Mouse (Mus musculus): ENCODE measurements around the gene Ndufc2. TPM values are rescaled to one million over a fixed set of nuclear protein-coding genes. Genes with fewer than 3 reads are reported as not detected.

The Ndufc2 gene
- polyA plus RNA-seq, 1 experiment = 15.6 TPM

DNA sequence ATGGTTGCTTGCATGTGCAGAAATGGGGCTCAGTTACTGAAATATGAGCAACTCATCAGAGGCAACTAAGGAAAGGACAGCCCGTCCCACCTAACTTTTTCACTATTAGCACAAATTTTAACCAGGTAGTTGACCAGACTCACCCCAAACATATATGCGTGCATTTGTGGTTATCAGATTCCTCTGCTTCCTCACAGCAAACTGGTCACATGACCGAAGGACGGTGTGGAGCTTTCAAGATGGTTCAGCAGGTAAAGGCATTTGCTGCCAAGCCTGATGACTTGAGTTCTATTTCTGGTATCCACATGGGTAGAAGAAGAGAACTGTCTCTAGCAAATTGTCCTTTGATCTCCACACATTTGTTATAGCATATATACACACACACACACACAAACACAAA, 41.5 kb upstream of the Ndufc2 start:
- Histone ChIP-seq H3K9me3 (ENCODE audit: control insufficient read depth, low read length) (0 out of 2 replicates have a peak, but pooled peaks cover 2% of the 10 kb centered on the region), H3K36me3 (ENCODE audit: control insufficient read depth) (no peaks in the 10 kb centered on the region), H3K4me3 (replicated peaks) (no peak overlapping the region), H3K4me1 (ENCODE audit: control insufficient read depth) (peaks cover 2% of the 10 kb centered on the region; the same call in 1 of the 2 replicates), H3K27me3 (ENCODE audit: control insufficient read depth) (peaks cover 27% of the 10 kb centered on the region)
- TF ChIP-seq TAL1 (IDR thresholded peaks at IDR 0.05; ENCODE audit: low read length) = no peak

DNA sequence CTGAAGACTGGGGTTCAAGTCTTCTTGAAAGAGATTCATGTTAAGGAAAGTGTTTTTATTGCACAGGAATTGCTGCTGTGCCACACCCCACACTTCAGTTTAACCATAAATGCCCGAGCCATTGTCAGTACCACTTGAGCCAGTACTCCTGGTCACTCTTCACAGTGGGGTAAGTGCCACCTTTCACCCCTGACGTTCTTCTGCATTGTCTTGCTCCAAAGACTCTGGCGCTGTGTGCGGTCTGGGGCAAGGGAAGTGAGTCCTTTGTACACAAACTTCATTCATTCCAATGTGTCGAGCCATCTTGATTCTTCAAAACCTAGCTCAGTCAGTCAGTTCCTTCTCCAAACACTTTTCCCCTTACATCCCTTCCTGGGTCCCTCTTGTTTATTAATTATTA, 39.6 kb upstream of the Ndufc2 start:
- Histone ChIP-seq H3K4me1 (ENCODE audit: control insufficient read depth) (peaks cover 2% of the 10 kb centered on the region; the same call in 1 of the 2 replicates), H3K36me3 (ENCODE audit: control insufficient read depth) (no peaks in the 10 kb centered on the region), H3K9me3 (ENCODE audit: control insufficient read depth, low read length) (0 out of 2 replicates have a peak, but pooled peaks cover 2% of the 10 kb centered on the region), H3K27me3 (ENCODE audit: control insufficient read depth) (peaks cover 43% of the 10 kb centered on the region), H3K4me3 (replicated peaks) (no peak overlapping the region)
- TF ChIP-seq GATA1 (IDR thresholded peaks at IDR 0.05; ENCODE audit: low read length) = no peak
- no peak for TF ChIP-seq TAL1 (IDR thresholded peaks at IDR 0.05; ENCODE audit: low read length)

DNA sequence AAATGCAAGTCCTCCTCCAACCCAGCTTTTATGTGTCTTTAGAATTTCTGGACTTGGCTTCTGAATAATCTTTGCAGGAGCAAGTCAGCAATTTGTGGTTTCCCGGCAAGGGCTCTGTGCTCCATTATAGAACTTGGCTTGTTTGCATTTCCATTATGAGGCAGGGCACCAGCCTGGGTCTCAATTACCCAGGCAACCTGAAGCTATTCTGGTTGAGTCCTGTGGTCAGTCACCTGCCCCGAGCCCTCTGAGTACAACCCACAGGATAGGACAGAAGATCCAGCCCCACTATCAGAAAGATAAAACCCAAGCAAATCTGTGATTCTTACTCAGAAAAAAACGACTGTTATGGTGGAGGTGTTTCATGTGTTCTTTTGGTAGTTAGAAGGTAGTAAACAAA, 38.8 kb upstream of the Ndufc2 start:
- peaks cover 49% of the 10 kb centered on the region for H3K27me3 ChIP-seq (ENCODE audit: control insufficient read depth)
- H3K4me1 ChIP-seq (ENCODE audit: control insufficient read depth) = peaks cover 2% of the 10 kb centered on the region; the same call in 1 of the 2 replicates
- no peaks in the 10 kb centered on the region for H3K36me3 ChIP-seq (ENCODE audit: control insufficient read depth)
- H3K9me3 ChIP-seq (ENCODE audit: control insufficient read depth, low read length) = 0 out of 2 replicates have a peak, but pooled peaks cover 2% of the 10 kb centered on the region
- no peak overlapping the region for H3K4me3 ChIP-seq (replicated peaks)
- TF ChIP-seq GATA1 (IDR thresholded peaks at IDR 0.05; ENCODE audit: low read length) (no peak), TAL1 (IDR thresholded peaks at IDR 0.05; ENCODE audit: low read length) (no peak)

DNA sequence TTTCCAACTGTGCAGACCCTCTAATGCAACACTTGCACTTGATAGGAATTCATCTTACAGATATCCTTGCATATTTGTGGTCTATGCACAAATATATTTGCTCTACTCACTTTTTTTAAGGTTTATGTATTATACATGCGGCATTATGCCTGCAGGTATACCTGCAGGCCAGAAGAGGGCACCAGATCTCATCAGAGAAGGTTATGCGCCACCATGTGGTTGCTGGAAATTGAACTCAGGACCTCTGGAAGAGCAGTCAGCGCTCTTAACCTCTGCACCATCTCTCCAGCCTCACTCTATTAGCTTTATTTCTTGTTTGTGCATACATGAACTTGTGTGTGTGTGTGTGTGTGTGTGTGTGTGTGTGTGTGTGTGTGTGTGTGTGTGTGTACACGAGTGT, 38.3 kb upstream of the Ndufc2 start:
- H3K9me3 ChIP-seq (ENCODE audit: control insufficient read depth, low read length) = 0 out of 2 replicates have a peak, but pooled peaks cover 2% of the 10 kb centered on the region
- H3K4me1 ChIP-seq (ENCODE audit: control insufficient read depth) = peaks cover 2% of the 10 kb centered on the region; the same call in 1 of the 2 replicates
- H3K36me3 ChIP-seq (ENCODE audit: control insufficient read depth) = no peaks in the 10 kb centered on the region
- peaks cover 49% of the 10 kb centered on the region for H3K27me3 ChIP-seq (ENCODE audit: control insufficient read depth)
- no peak overlapping the region for H3K4me3 ChIP-seq (replicated peaks)
- TF ChIP-seq GATA1 (IDR thresholded peaks at IDR 0.05; ENCODE audit: low read length) = no peak
- no peak for TF ChIP-seq TAL1 (IDR thresholded peaks at IDR 0.05; ENCODE audit: low read length)

DNA sequence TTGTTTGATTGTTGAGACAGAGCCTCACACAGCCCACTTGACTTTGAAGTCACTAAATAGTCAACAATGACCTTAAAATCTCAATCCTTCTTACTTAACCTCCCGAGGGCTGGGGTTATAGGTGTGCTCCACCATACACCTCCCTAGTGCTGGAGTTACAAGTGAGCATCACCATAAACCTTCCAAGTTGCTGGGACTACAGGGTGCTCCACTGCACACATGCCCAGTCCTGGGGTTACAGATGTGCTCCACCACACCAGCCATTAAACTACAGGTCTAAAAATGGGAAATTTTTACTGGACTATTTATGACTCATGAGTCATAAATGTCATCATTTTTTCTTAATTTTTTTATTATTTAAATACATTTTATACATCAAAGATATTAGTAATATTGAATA, 33.9 kb upstream of the Ndufc2 start:
- TF ChIP-seq TAL1 (IDR thresholded peaks at IDR 0.05; ENCODE audit: low read length) (no peak), GATA1 (IDR thresholded peaks at IDR 0.05; ENCODE audit: low read length) (no peak)
- peaks cover 54% of the 10 kb centered on the region for H3K27me3 ChIP-seq (ENCODE audit: control insufficient read depth)
- no peaks in the 10 kb centered on the region for H3K36me3 ChIP-seq (ENCODE audit: control insufficient read depth)
- H3K4me1 ChIP-seq (ENCODE audit: control insufficient read depth) = peaks cover 4% of the 10 kb centered on the region
- 0 out of 2 replicates have a peak, but pooled peaks cover 2% of the 10 kb centered on the region for H3K9me3 ChIP-seq (ENCODE audit: control insufficient read depth, low read length)
- H3K4me3 ChIP-seq (replicated peaks) = no peak overlapping the region

DNA sequence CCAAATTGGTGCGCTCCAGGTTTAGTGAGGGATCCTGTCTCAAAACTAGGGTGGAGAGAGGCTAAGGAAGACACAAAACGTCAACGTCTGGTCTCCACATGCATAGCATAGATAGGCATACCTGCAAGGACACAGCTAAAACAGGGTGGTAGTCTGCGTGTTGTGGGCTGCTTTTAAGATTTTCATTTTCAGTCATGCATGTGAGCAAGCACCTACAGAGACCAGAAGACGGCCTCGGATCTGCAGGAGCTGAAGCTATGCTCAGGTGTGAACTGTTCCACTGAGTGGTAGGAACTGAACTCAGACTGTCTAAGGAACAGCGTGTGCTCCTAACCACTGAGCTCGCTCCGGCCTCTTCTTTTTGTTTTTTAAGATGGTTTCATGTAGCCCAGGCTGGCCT, 24.7 kb upstream of the Ndufc2 start:
- no peak overlapping the region for H3K4me3 ChIP-seq (replicated peaks)
- TF ChIP-seq GATA1 (IDR thresholded peaks at IDR 0.05; ENCODE audit: low read length) = no peak
- no peak for TF ChIP-seq TAL1 (IDR thresholded peaks at IDR 0.05; ENCODE audit: low read length)
- H3K9me3 ChIP-seq (ENCODE audit: control insufficient read depth, low read length) = no peaks in the 10 kb centered on the region
- H3K36me3 ChIP-seq (ENCODE audit: control insufficient read depth) = peaks cover 51% of the 10 kb centered on the region
- no peaks in the 10 kb centered on the region for H3K27me3 ChIP-seq (ENCODE audit: control insufficient read depth)
- H3K4me1 ChIP-seq (ENCODE audit: control insufficient read depth) = peaks cover 22% of the 10 kb centered on the region

DNA sequence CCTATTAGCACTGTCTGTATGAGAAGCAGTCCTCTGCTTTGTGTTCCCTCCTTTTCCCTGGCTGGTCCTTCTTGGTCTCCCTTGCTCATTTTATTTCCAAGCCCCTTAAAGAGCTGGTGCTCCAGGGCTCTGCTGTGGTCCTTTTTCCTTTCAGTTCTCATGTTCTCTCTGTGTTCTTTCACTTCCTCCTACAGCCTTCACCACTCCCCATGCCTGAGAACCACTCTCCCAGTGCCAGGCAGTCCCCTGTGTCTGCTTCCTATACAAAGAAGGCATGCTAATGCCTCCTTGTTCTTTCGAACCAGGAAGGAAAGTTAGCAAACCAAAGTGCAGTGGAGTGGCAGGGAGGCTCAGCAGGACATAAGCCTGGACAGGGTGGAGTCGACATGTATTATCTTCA, 23.9 kb upstream of the Ndufc2 start:
- Histone ChIP-seq H3K36me3 (ENCODE audit: control insufficient read depth) (peaks cover 56% of the 10 kb centered on the region), H3K27me3 (ENCODE audit: control insufficient read depth) (no peaks in the 10 kb centered on the region), H3K4me3 (replicated peaks) (no peak overlapping the region), H3K4me1 (ENCODE audit: control insufficient read depth) (peaks cover 19% of the 10 kb centered on the region), H3K9me3 (ENCODE audit: control insufficient read depth, low read length) (no peaks in the 10 kb centered on the region)
- TF ChIP-seq GATA1 (IDR thresholded peaks at IDR 0.05; ENCODE audit: low read length) = no peak

DNA sequence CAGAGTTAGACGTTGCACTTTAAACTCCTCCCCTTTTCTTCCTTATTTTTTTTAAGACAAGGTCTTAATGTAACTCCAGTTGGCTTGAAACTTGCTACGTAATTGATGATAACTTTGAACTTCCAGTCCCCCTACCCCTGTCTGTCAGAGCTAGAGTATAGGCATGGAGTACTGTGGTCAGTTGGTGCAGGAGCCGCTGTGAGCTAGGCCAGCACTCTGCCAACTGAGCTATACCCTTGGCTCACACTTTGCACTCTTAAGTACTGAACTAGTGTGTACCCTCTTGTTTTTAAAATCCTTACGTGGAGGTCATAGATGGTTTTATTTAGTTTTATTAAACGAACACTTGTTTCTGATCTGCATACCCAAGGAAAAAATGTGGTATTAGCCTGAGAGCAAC, 20.5 kb upstream of the Ndufc2 start:
- no peaks in the 10 kb centered on the region for H3K27me3 ChIP-seq (ENCODE audit: control insufficient read depth)
- peaks cover 5% of the 10 kb centered on the region for H3K4me1 ChIP-seq (ENCODE audit: control insufficient read depth)
- peaks cover 82% of the 10 kb centered on the region for H3K36me3 ChIP-seq (ENCODE audit: control insufficient read depth)

DNA sequence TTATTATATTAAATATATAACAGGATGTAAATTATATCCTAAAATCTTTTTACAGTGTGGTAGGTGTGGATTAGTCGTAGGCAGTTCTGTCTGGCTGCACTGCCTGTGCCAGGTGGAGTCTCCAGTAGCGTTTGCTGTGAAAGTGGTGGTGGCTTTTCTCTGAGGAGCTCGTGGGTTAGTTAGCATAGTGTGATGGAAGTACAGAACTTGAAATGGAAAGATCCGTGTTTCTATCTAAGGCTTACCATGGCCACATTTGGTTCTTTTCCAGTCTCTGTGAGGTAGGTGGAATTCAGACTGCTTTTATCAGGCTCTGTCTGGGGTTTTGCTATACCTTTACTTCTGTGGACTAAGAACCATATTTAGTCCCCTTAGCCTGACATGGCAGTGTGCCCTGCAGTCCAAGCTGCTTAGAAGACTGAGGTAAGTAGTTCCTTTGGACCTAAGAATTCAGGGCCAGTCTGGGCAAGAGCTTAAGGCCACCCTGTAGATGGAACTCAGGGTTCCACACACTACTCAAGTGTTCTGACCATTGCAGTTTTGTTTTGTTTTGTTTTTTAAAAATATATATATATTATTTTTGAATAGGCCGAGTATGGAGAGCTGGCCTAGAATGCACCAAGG, 19.2 kb upstream of the Ndufc2 start:
- TF ChIP-seq TAL1 (IDR thresholded peaks at IDR 0.05; ENCODE audit: low read length) = no peak
- no peak for TF ChIP-seq GATA1 (IDR thresholded peaks at IDR 0.05; ENCODE audit: low read length)

More for the DNA sequence above, 20.5 kb upstream of the Ndufc2 start:
- no peak overlapping the region for H3K4me3 ChIP-seq (replicated peaks)
- no peaks in the 10 kb centered on the region for H3K9me3 ChIP-seq (ENCODE audit: control insufficient read depth, low read length)
- no peak for TF ChIP-seq TAL1 (IDR thresholded peaks at IDR 0.05; ENCODE audit: low read length)
- no peak for TF ChIP-seq GATA1 (IDR thresholded peaks at IDR 0.05; ENCODE audit: low read length)

DNA sequence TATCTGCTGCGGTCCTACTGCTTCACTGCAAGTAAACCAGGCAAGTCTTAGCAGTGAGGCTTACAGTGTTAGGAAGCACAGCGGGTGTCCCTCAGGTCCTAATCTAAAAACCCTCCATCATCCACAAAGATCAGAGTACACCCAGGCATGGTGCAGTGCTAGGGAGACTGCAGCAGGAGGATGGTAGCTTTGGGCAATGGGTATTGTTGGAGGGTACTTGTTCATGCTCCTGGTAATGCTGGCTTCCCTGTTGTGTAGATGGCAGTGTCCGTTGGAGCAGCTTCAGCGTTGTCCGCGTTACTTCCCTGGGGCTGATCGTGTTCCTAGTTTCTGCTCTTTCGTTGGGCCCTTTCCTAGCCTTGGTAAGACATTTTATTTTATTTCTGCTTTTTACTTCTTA, 17.1 kb upstream of the Ndufc2 start:
- TF ChIP-seq GATA1 (IDR thresholded peaks at IDR 0.05; ENCODE audit: low read length) (no peak), TAL1 (IDR thresholded peaks at IDR 0.05; ENCODE audit: low read length) (no peak)
- peaks cover 88% of the 10 kb centered on the region for H3K36me3 ChIP-seq (ENCODE audit: control insufficient read depth)

More for the DNA sequence above, 19.2 kb upstream of the Ndufc2 start:
- Histone ChIP-seq H3K4me1 (ENCODE audit: control insufficient read depth) (peaks cover 4% of the 10 kb centered on the region), H3K27me3 (ENCODE audit: control insufficient read depth) (no peaks in the 10 kb centered on the region), H3K4me3 (replicated peaks) (no peak overlapping the region), H3K9me3 (ENCODE audit: control insufficient read depth, low read length) (no peaks in the 10 kb centered on the region), H3K36me3 (ENCODE audit: control insufficient read depth) (peaks cover 81% of the 10 kb centered on the region)

More for the DNA sequence above, 17.1 kb upstream of the Ndufc2 start:
- Histone ChIP-seq H3K4me1 (ENCODE audit: control insufficient read depth) (no peaks in the 10 kb centered on the region), H3K4me3 (replicated peaks) (no peak overlapping the region), H3K27me3 (ENCODE audit: control insufficient read depth) (no peaks in the 10 kb centered on the region), H3K9me3 (ENCODE audit: control insufficient read depth, low read length) (no peaks in the 10 kb centered on the region)
